Mouse (Mus musculus) myocyte (in vitro differentiated cells): Measurements from ENCODE around the gene Guk1.

ENCODE experiments used
- MAX ChIP-seq: IDR thresholded peaks from one replicate; pipeline ENCODE4 v1.6.1; 2011; ENCODE audit warnings: low read depth, mild to moderate bottlenecking, control low read depth
- MYOD1 ChIP-seq, 3 experiments: IDR thresholded peaks; one replicate each; pipeline ENCODE4 v1.6.1; 2011; ENCODE audit warnings: control low read depth in 2 of 3, low read depth in 2 of 3, mild to moderate bottlenecking in 2 of 3, moderate library complexity in 1 of 3; ENCODE audit not compliant: insufficient read length in 2 of 3, control insufficient read depth in 1 of 3
- POLR2A ChIP-seq: IDR thresholded peaks from one replicate; pipeline ENCODE4 v1.6.1; 2011; ENCODE audit warnings: low read depth, mild to moderate bottlenecking, control low read depth, moderate library complexity; ENCODE audit not compliant: insufficient read length
- POLR2AphosphoS2 ChIP-seq: IDR thresholded peaks from one replicate; pipeline ENCODE4 v1.6.1; 2011; ENCODE audit warnings: low read depth, control low read depth; ENCODE audit not compliant: insufficient read length
- TCF12 ChIP-seq: IDR thresholded peaks from one replicate; pipeline ENCODE4 v1.6.1; 2011; ENCODE audit warnings: mild to moderate bottlenecking, control low read depth; ENCODE audit not compliant: poor library complexity, insufficient read depth, severe bottlenecking

- TF ChIP-seq POLR2AphosphoS2 (no peak), MAX (no peak), POLR2A (no peak), TCF12 (no peak), MYOD1 (IDR thresholded peaks at IDR 0.05; ENCODE audit: control insufficient read depth in 1 of 3, insufficient read length in 2 of 3, low read depth in 2 of 3) (no peak)
Observed at GRCm38 (mm10) chr11:59135051-59135820, 56.8 kb downstream of the Guk1 start.
